Mouse (Mus musculus) lung, postnatal 36 days (tissue): ENCODE results near the gene Muc13.

ENCODE experiments used
- DNase-seq: peaks from one replicate; pipeline ENCODE4 v3.0.0; 2022; ENCODE audit warnings: mixed read lengths

Muc13 gene

GRCm38 (mm10) chr16:33829301-33829831, 35.5 kb downstream of the Muc13 start, which contains the start of gene Itgb5:
Gene Itgb5 (plus strand): TSS chr16:33829665.
- peak; percentile 80 for DNase-seq

- DNase-seq, result peak; percentile 56
Measured at GRCm38 (mm10) chr16:33829842-33830511, 36.1 kb downstream of the Muc13 start.

- DNase-seq, result no peak
Measured at GRCm38 (mm10) chr16:33830512-33831105, 36.8 kb downstream of the Muc13 start.

- no peak for DNase-seq
Measured at GRCm38 (mm10) chr16:33832057-33832456, 38.2 kb downstream of the Muc13 start.

GRCm38 (mm10) chr16:33832728-33833428, 39.0 kb downstream of the Muc13 start:
- peak; percentile 42 for DNase-seq

GRCm38 (mm10) chr16:33833429-33833753, 39.6 kb downstream of the Muc13 start:
- no peak for DNase-seq

- DNase-seq, result peak; percentile 66
Measured at GRCm38 (mm10) chr16:33833781-33834482, 40.1 kb downstream of the Muc13 start.

- peak; percentile 60 for DNase-seq
Measured at GRCm38 (mm10) chr16:33836676-33837075, 42.8 kb downstream of the Muc13 start.

GRCm38 (mm10) chr16:33837191-33837590, 43.4 kb downstream of the Muc13 start:
- no peak for DNase-seq

GRCm38 (mm10) chr16:33840616-33841015, 46.8 kb downstream of the Muc13 start:
- no peak for DNase-seq

- DNase-seq, result no peak
Measured at GRCm38 (mm10) chr16:33842081-33842880, 48.4 kb downstream of the Muc13 start.

- no peak for DNase-seq
Measured at GRCm38 (mm10) chr16:33844150-33844611, 50.3 kb downstream of the Muc13 start.

GRCm38 (mm10) chr16:33844866-33845265, 51.0 kb downstream of the Muc13 start:
- no peak for DNase-seq

GRCm38 (mm10) chr16:33853271-33853670, 59.4 kb downstream of the Muc13 start:
- no peak for DNase-seq

- no peak for DNase-seq
Measured at GRCm38 (mm10) chr16:33858766-33859165, 64.9 kb downstream of the Muc13 start.

- no peak for DNase-seq
Measured at GRCm38 (mm10) chr16:33859380-33859779, 65.5 kb downstream of the Muc13 start.

GRCm38 (mm10) chr16:33859988-33860700, 66.3 kb downstream of the Muc13 start:
- peak; percentile 66 for DNase-seq

- DNase-seq, result no peak
Measured at GRCm38 (mm10) chr16:33862406-33862805, 68.6 kb downstream of the Muc13 start.

- DNase-seq, result no peak
Measured at GRCm38 (mm10) chr16:33863208-33863751, 69.4 kb downstream of the Muc13 start.
